9 mouse cellular contexts compared by ENCODE assay signal in the genomic region with DNA sequence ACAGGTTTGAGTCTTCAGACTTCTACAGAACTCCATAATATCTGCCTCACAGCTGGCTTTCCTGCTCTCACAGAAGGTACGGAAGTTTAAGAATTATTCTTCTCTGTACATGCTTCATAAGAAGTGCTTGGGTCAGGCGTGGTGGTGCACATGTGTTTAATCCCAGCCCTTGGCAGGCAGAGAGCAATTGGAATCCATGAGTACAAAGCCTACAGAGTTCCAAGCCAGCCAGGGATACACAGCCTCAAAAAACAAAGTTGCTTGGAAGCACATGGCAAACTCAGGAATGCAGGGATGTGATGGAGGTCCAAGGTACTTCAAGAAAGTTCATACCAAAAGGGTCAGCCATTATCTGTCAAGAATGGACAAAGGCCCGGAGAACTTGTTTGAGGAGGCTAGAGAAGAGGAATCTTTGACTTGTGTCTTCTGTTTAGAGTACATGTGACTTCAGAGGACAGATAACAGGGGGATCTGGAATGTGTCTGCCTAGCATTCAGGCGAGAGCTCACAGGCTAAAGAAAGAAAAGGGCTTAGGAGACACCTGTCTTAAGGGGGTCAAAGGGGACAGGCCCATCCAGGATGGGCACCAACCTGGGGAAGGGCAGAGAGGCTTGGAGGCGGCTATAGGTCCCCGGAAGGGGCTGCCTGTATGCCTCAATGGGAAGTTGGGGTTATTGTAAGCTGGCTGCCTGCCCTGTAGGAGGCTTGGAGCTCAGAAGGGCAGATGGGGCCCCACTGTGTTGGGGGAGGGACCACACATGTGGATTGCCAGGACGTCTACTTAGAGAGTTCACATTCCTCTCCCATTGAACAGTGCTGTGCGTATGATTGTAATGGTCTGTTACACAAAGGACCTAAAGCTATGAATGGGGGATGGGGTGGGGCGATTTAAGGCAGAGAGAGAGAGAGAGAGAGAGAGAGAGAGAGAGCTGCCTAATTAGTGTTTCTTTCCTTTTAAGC. TPM values are rescaled to one million over a fixed set of nuclear protein-coding genes. Genes with fewer than 3 reads are reported as not detected.
A peak's percentile ranks its signal among the peaks of the same experiment; 100 is the strongest.
DNase-seq lines count a peak whose midpoint lies in the region; ATAC-seq and TF ChIP-seq lines count a peak whose summit lies in the region.
"Had no signal": no experiment of that assay in that cellular context is flagged by ENCODE, and none has a peak within 500 bp of the region (broad histone marks: within the 10 kb centered on the region; RNA-seq: fewer than 3 reads in every experiment).

No protein-coding gene starts in this region.

- no peak overlapping the region for H3K27ac ChIP-seq in kidney, postnatal 0 days
- no peak overlapping the region for H3K27ac ChIP-seq in embryonic facial prominence, embryonic 13.5 days
- no peak overlapping the region for H3K27ac ChIP-seq in hindbrain, embryonic 15.5 days (replicated peaks)
- no peak overlapping the region for H3K27ac ChIP-seq in neural tube, embryonic 14.5 days (ENCODE audit: low read depth, low read length)
- H3K27ac ChIP-seq: layer of hippocampus, adult 2 months had no signal

- WGBS in kidney, postnatal 0 days, result 49% methylated on average over 9 of the region's 9 CpGs
- WGBS in embryonic facial prominence, embryonic 13.5 days, result 42% methylated on average over 9 of the region's 9 CpGs
- 27% methylated on average over 9 of the region's 9 CpGs for WGBS in hindbrain, embryonic 15.5 days
- WGBS in neural tube, embryonic 14.5 days, result 23% methylated on average over 9 of the region's 9 CpGs

- no peak overlapping the region for H3K4me2 ChIP-seq in kidney, postnatal 0 days (ENCODE audit: low read length)
- no peak overlapping the region for H3K4me2 ChIP-seq in embryonic facial prominence, embryonic 13.5 days
- H3K4me2 ChIP-seq in hindbrain, embryonic 15.5 days, result no peak overlapping the region
- H3K4me2 ChIP-seq in neural tube, embryonic 14.5 days (ENCODE audit: low read depth, low read length), result no peak overlapping the region

- no peak for DNase-seq in kidney, postnatal 0 days (ENCODE audit: low spot score)
- DNase-seq in kidney, postnatal 10 days, result no peak
- DNase-seq in urinary bladder, postnatal 25 days (ENCODE audit: low spot score), result no peak
- no peak for DNase-seq in left cerebral cortex, adult 8-10 months (ENCODE audit: low spot score in 2 of 2)
- no peak for DNase-seq in ovary, postnatal 14 days (ENCODE audit: low spot score)

- no peak overlapping the region for H3K4me3 ChIP-seq in kidney, postnatal 0 days (replicated peaks; ENCODE audit: low read depth, low read length)
- no peak overlapping the region for H3K4me3 ChIP-seq in embryonic facial prominence, embryonic 13.5 days
- no peak overlapping the region for H3K4me3 ChIP-seq in hindbrain, embryonic 15.5 days
- no peak overlapping the region for H3K4me3 ChIP-seq in neural tube, embryonic 14.5 days (ENCODE audit: low read depth, low read length)
- H3K4me3 ChIP-seq: layer of hippocampus, adult 2 months had no signal

- no peaks in the 10 kb centered on the region for H3K27me3 ChIP-seq in kidney, postnatal 0 days (ENCODE audit: insufficient read depth, low read length)
- no peaks in the 10 kb centered on the region for H3K27me3 ChIP-seq in embryonic facial prominence, embryonic 13.5 days
- H3K27me3 ChIP-seq in hindbrain, embryonic 15.5 days, result no peaks in the 10 kb centered on the region
- H3K27me3 ChIP-seq in neural tube, embryonic 14.5 days (ENCODE audit: control insufficient read depth, insufficient read depth, low read length), result no peaks in the 10 kb centered on the region

- 0 out of 2 replicates have a peak, but pooled peaks cover 3% of the 10 kb centered on the region for H3K36me3 ChIP-seq in kidney, postnatal 0 days (ENCODE audit: insufficient read depth, low read length)
- 0 out of 2 replicates have a peak, but pooled peaks cover 5% of the 10 kb centered on the region for H3K36me3 ChIP-seq in embryonic facial prominence, embryonic 13.5 days
- no peaks in the 10 kb centered on the region for H3K36me3 ChIP-seq in hindbrain, embryonic 15.5 days
- H3K36me3 ChIP-seq in neural tube, embryonic 14.5 days (ENCODE audit: control insufficient read depth, insufficient read depth, low read length), result no peaks in the 10 kb centered on the region

- peaks cover 9% of the 10 kb centered on the region; the same call in 1 of the 2 replicates for H3K4me1 ChIP-seq in kidney, postnatal 0 days (replicated peaks; ENCODE audit: insufficient read depth, low read length)
- H3K4me1 ChIP-seq in embryonic facial prominence, embryonic 13.5 days, result peaks cover 5% of the 10 kb centered on the region
- H3K4me1 ChIP-seq in hindbrain, embryonic 15.5 days (replicated peaks), result peaks cover 22% of the 10 kb centered on the region
- H3K4me1 ChIP-seq in neural tube, embryonic 14.5 days (ENCODE audit: control insufficient read depth, insufficient read depth, low read length), result no peaks in the 10 kb centered on the region; the same call in 1 of the 2 replicates

- no peak for TF ChIP-seq CTCF in kidney, postnatal 0 days (IDR thresholded peaks at IDR 0.05; ENCODE audit: low read depth)

- peak; percentile 57; the same call in 1 of the 2 replicates for ATAC-seq in kidney, postnatal 0 days (replicated peaks; ENCODE audit: low FRiP score, low read depth)
- peak; percentile 57; the same call in 1 of the 2 replicates for ATAC-seq in embryonic facial prominence, embryonic 13.5 days (ENCODE audit: insufficient number of reproducible peaks, insufficient read depth, low FRiP score, low TSS enrichment, low read depth)
- ATAC-seq in hindbrain, embryonic 15.5 days (ENCODE audit: low FRiP score, low read depth), result peak; percentile 37; the same call in 1 of the 2 replicates
- ATAC-seq in neural tube, embryonic 14.5 days (ENCODE audit: low read depth), result peak; percentile 70

- H3K9me3 ChIP-seq in kidney, postnatal 0 days (replicated peaks; ENCODE audit: low read length), result no peaks in the 10 kb centered on the region
- H3K9me3 ChIP-seq in embryonic facial prominence, embryonic 13.5 days, result no peaks in the 10 kb centered on the region
- H3K9me3 ChIP-seq in hindbrain, embryonic 15.5 days, result no peaks in the 10 kb centered on the region
- no peaks in the 10 kb centered on the region for H3K9me3 ChIP-seq in neural tube, embryonic 14.5 days (ENCODE audit: control insufficient read depth, low read length)

- H3K9ac ChIP-seq in kidney, postnatal 0 days (ENCODE audit: low read depth, low read length), result no peak overlapping the region
- no peak overlapping the region for H3K9ac ChIP-seq in embryonic facial prominence, embryonic 13.5 days
- H3K9ac ChIP-seq in hindbrain, embryonic 15.5 days, result no peak overlapping the region
- no peak overlapping the region for H3K9ac ChIP-seq in neural tube, embryonic 14.5 days (replicated peaks; ENCODE audit: low read depth, low read length)

RNA-seq across cellular contexts. Expression of gene Plagl1, which starts 56.7 kb away (rescaled TPM):
- polyA plus RNA-seq in kidney, postnatal 0 days (2015; fragmentation: Nextera tagmentation; extraction: Ambion mirVana), result 44.2 and 52.2 TPM in 2 replicates
- polyA plus RNA-seq in embryonic facial prominence, embryonic 13.5 days (2015; fragmentation: Nextera tagmentation; extraction: Ambion mirVana), result 126 and 130 TPM in 2 replicates
- polyA plus RNA-seq in hindbrain, embryonic 15.5 days (2015; fragmentation: Nextera tagmentation; extraction: Ambion mirVana), result 30.8 and 34.1 TPM in 2 replicates
- 29.0 and 38.5 TPM in 2 replicates for polyA plus RNA-seq in neural tube, embryonic 14.5 days (2014; fragmentation: Nextera tagmentation; extraction: Ambion mirVana)
- 10 to 100 TPM; 12.9 to 18.8 (median 15.7) TPM for total RNA-seq in left cerebral cortex, adult 8-10 months (2022)
